Mouse (Mus musculus): ENCODE data around the gene Tnfsf12. TPM values are rescaled to one million over a fixed set of nuclear protein-coding genes. Genes with fewer than 3 reads are reported as not detected.

The Tnfsf12 gene
- polyA plus RNA-seq, 1 experiment: not detected

DNA sequence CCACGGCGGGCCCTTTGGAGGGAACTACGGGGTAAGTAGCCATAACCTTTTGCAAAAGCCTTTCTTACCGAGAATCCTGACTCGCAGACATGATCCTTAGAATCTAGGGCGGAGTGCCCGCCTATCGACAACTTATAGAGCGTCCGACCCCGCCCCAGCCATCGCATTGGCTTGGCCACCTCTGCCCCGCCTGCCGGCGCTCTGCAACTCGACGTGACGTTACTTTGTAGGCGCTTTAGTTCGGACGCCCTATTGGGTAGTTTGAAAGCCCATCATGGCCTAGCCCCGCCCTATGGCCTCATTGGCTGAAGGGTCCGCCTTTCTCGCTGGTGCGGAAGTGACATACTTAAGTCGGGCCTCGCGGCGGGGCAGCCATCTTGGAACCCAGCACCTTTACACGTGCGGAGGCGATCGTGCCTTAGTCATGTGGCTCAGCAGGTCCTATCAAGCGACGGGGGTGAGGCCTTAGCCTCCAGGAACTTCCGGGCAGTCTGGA, 23.4 kb downstream of the Tnfsf12 start, which contains the start of gene Eif4a1:
Eif4a1 (minus strand) TSS at position 213 of the 496 bp plus-strand sequence.
- peak; percentile 95 for TF ChIP-seq POLR2A (IDR thresholded peaks at IDR 0.05; ENCODE audit: insufficient read depth, low read depth, low read length)
- no peak for TF ChIP-seq CTCF (IDR thresholded peaks at IDR 0.05; ENCODE audit: insufficient read depth, low read depth, low read length)
- Histone ChIP-seq H3K4me3 (ENCODE audit: insufficient read depth, low read depth, low read length) (peak within 1 kb of the TSS; percentile 96), H3K4me1 (ENCODE audit: control insufficient read depth, insufficient read depth, low read length) (no peaks in the 10 kb centered on the region), H3K27ac (ENCODE audit: insufficient read depth, low read depth, low read length) (peak within 1 kb of the TSS; percentile 98)
- 0% methylated on average over 36 of the region's 36 CpGs for WGBS

DNA sequence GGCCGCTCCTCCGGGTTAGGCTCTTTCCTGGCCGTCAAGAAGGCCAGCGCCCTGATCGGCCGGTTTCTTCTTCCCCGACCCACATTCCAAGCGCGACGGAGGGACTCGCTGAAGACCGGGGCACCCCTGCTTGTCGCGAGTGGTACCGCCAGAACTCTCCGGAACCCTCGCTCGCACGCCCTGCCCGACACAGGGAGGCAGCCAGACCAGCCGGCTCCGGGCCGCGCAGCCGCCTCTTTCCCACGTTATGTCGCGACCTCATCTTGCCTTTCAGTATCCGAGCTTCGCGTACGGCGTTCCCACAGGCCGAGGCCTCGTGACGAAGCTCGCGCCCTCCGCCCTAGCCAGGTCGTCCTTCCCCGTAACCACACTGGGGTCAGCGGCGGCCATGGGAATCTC, 23.9 kb downstream of the Tnfsf12 start:
- WGBS: 1% methylated on average over 43 of the region's 43 CpGs
- no peaks in the 10 kb centered on the region for H3K4me1 ChIP-seq (ENCODE audit: control insufficient read depth, insufficient read depth, low read length)
- TF ChIP-seq POLR2A (IDR thresholded peaks at IDR 0.05; ENCODE audit: insufficient read depth, low read depth, low read length): no peak
- TF ChIP-seq CTCF (IDR thresholded peaks at IDR 0.05; ENCODE audit: insufficient read depth, low read depth, low read length): no peak
- peak overlapping the region; percentile 96 for H3K4me3 ChIP-seq (ENCODE audit: insufficient read depth, low read depth, low read length)
- peak overlapping the region; percentile 98 for H3K27ac ChIP-seq (ENCODE audit: insufficient read depth, low read depth, low read length)

DNA sequence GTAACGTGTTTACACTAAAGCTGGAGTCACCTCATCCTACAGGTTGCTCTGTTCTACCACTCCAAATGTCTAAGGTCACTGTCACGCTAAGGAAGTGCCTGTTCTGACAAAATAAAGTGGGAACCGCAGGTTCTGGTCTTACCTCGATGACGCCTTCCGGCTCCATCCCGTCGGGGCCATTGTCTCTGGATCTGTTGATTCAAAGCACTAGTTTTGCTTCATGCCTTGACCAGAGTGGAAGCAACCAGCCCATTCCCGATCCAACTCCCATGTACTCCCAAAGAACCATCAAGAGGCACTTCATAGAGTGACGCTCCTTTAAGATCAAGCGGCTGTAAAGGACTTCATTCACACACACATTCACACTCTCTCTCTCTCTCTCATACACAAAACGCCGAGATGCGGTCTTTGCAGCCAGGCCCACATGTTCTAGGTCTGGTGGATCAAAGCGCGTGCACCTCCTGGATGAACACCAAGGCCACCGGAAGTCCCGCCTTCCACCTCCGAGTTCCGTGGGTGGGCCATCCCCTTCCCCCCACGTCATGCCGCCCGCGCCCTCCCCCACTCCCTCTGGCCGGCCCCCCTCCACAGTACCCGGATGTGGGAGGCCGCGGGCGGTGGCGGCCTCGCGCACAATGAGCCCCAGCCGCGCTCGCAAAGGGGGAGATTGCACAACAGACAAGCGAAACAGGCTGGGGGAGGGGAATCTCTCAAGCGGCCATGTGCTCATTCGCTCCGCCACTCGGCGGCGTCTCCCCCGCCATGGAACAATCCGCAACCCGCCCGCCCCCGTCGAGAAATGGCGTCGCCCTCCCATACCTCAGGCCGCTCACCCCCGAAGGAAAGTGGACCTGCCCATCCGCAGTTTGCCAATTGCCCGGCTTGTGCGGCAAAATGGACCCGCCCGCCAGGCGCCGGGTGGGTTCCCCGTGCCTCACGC, 24.6 kb downstream of the Tnfsf12 start:
- 1% methylated on average over 61 of the region's 61 CpGs for WGBS
- TF ChIP-seq CTCF (IDR thresholded peaks at IDR 0.05; ENCODE audit: insufficient read depth, low read depth, low read length) (no peak), POLR2A (IDR thresholded peaks at IDR 0.05; ENCODE audit: insufficient read depth, low read depth, low read length) (peak; percentile 63)
- H3K27ac ChIP-seq (ENCODE audit: insufficient read depth, low read depth, low read length): peak overlapping the region; percentile 98

DNA sequence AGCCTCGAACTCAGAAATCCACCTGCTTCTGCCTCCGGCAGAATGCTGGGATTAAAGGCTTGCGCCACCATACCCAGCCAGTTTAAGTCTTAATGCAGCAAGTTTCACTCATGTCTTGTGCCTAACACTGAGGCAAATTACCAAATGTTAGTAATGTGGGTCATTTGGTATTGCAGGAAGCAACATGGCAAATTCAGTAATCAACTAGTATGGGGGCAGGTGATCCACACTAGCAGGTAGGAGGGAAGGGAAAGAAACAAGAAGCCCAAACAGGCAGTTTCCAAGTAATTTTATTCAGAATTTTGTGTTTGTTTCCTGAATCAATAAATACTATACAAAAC, 29.0 kb downstream of the Tnfsf12 start:
- H3K27ac ChIP-seq (ENCODE audit: insufficient read depth, low read depth, low read length): no peak overlapping the region
- TF ChIP-seq CTCF (IDR thresholded peaks at IDR 0.05; ENCODE audit: insufficient read depth, low read depth, low read length) (no peak), POLR2A (IDR thresholded peaks at IDR 0.05; ENCODE audit: insufficient read depth, low read depth, low read length) (no peak)
- WGBS: 87% methylated on average over 3 of the region's 3 CpGs
- H3K4me1 ChIP-seq (ENCODE audit: control insufficient read depth, insufficient read depth, low read length): peaks cover 4% of the 10 kb centered on the region
- no peak overlapping the region for H3K4me3 ChIP-seq (ENCODE audit: insufficient read depth, low read depth, low read length)

More for the DNA sequence above, 24.6 kb downstream of the Tnfsf12 start:
- Histone ChIP-seq H3K4me3 (ENCODE audit: insufficient read depth, low read depth, low read length) (peak overlapping the region; percentile 96), H3K4me1 (ENCODE audit: control insufficient read depth, insufficient read depth, low read length) (no peaks in the 10 kb centered on the region)

DNA sequence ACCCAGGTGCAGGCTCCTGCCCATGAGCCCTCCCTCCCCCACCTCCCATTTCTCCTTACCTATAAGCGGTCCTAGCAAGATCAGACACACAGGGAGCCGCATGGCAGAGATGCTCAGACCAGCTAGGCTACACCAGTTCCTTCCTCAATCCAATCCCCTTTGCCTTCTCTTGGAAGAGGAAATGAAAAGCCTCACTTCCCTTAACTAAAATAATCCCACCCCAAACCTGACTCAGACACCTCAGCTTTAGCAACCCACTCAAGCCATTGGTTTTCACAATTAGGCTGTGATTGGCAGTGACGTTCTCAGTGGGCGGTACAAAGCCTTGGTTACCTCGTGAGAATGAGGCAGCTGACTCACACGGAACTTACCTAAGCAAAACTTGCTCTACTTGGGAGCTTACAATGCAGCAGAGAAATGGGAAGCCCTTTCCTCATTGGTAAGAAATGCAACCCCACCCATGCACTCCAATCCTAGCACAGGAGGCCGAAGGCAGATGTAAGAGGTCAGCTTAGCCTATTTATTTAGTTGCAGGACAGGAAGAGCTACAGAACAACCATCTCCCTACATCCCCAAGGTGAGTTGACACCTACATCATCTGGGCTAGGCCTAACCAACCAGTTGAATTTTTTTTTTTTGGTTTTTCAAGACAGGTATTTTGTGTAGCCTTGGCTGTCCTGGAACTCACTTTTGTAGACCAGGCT, 29.5 kb downstream of the Tnfsf12 start, which contains the start of gene Cd68:
Cd68 (minus strand) TSS at position 193 of the 704 bp plus-strand sequence.
- 29% methylated on average over 7 of the region's 7 CpGs for WGBS
- TF ChIP-seq POLR2A (IDR thresholded peaks at IDR 0.05; ENCODE audit: insufficient read depth, low read depth, low read length) (no peak), CTCF (IDR thresholded peaks at IDR 0.05; ENCODE audit: insufficient read depth, low read depth, low read length) (no peak)
- Histone ChIP-seq H3K27ac (ENCODE audit: insufficient read depth, low read depth, low read length) (no peak within 1 kb of the TSS), H3K4me3 (ENCODE audit: insufficient read depth, low read depth, low read length) (no peak within 1 kb of the TSS), H3K4me1 (ENCODE audit: control insufficient read depth, insufficient read depth, low read length) (peaks cover 4% of the 10 kb centered on the region)

DNA sequence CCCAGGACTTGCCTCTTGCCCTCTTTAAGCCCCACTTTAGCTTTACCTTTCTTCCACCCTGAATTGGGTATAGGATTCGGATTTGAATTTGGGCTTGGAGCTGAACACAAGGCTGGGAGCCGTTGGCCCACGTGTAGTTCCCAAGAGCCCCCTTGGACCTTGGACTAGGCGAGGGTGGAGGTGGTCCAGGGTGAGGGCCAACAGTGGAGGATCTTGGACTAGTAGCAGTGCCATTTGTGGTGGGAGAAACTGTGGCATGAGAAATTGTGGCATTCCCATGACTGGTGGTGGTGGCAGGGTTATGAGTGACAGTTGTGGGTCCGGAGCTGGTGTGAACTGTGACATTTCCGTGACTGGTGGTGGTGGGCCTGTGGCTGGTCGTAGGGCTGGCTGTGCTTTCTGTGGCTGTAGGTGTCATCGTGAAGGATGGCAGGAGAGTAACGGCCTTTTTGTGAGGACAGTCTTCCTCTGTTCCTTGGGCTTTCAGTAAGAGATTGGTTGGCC, 30.1 kb downstream of the Tnfsf12 start:
- H3K27ac ChIP-seq (ENCODE audit: insufficient read depth, low read depth, low read length): no peak overlapping the region
- no peak overlapping the region for H3K4me3 ChIP-seq (ENCODE audit: insufficient read depth, low read depth, low read length)
- WGBS: 71% methylated on average over 9 of the region's 9 CpGs
- peaks cover 4% of the 10 kb centered on the region for H3K4me1 ChIP-seq (ENCODE audit: control insufficient read depth, insufficient read depth, low read length)
- no peak for TF ChIP-seq CTCF (IDR thresholded peaks at IDR 0.05; ENCODE audit: insufficient read depth, low read depth, low read length)
- no peak for TF ChIP-seq POLR2A (IDR thresholded peaks at IDR 0.05; ENCODE audit: insufficient read depth, low read depth, low read length)

DNA sequence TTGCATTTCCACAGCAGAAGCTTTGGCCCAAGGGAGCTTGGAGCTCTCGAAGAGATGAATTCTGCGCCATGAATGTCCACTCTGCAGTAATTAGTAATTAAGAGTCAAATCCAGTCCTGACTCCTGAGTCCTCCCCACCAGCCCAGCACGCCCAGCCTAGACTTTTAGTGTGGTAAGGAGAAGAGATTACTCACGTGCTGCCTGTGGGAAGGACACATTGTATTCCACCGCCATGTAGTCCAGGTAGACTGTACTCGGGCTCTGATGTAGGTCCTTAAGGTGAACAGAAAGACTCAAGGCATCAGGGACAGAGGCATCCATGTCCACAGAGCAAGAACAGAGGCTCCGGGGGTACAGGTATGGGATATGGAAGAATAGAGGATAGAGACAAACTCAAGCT, 30.8 kb downstream of the Tnfsf12 start:
- no peak overlapping the region for H3K4me3 ChIP-seq (ENCODE audit: insufficient read depth, low read depth, low read length)
- WGBS: 91% methylated on average over 7 of the region's 7 CpGs
- peaks cover 4% of the 10 kb centered on the region for H3K4me1 ChIP-seq (ENCODE audit: control insufficient read depth, insufficient read depth, low read length)
- TF ChIP-seq POLR2A (IDR thresholded peaks at IDR 0.05; ENCODE audit: insufficient read depth, low read depth, low read length) (no peak), CTCF (IDR thresholded peaks at IDR 0.05; ENCODE audit: insufficient read depth, low read depth, low read length) (no peak)
- no peak overlapping the region for H3K27ac ChIP-seq (ENCODE audit: insufficient read depth, low read depth, low read length)

DNA sequence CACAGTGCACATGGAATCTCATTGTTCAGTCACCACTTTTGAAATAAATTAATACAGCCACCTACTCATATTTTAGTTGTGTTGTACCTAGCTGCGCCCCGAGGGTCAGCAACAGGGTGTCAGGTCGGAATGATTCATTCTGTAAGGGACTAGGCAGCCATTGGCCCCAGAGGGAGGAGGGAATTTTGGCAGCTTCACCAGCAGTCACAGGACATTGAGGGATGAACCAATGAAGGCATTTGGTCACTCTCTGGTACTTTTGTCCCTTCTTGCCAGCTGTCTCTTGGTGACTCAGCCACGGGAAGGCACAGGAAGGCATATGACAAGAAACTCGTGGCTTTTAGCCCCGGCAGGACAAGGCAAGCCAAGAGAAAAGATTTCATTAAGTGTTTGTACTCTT, 31.9 kb downstream of the Tnfsf12 start:
- 82% methylated on average over 6 of the region's 6 CpGs for WGBS
- TF ChIP-seq CTCF (IDR thresholded peaks at IDR 0.05; ENCODE audit: insufficient read depth, low read depth, low read length) (no peak), POLR2A (IDR thresholded peaks at IDR 0.05; ENCODE audit: insufficient read depth, low read depth, low read length) (no peak)
- no peak overlapping the region for H3K4me3 ChIP-seq (ENCODE audit: insufficient read depth, low read depth, low read length)
- peaks cover 4% of the 10 kb centered on the region for H3K4me1 ChIP-seq (ENCODE audit: control insufficient read depth, insufficient read depth, low read length)
- no peak overlapping the region for H3K27ac ChIP-seq (ENCODE audit: insufficient read depth, low read depth, low read length)

Data from olfactory bulb, adult 2 months (tissue).